Mouse (Mus musculus) liver, embryonic 14.5 days (tissue): Measurements from ENCODE around the gene Olfr10. TPM values are rescaled to one million over a fixed set of nuclear protein-coding genes. Genes with fewer than 3 reads are reported as not detected.
"Not testable (repeated sequence)": the region's sequence is repeated elsewhere in the genome, so short reads cannot be mapped to it uniquely, and the experiment has no call there.

ENCODE experiments used
- ATAC-seq: fragments of 200-750 bp; cut with Nextera tagmentation; 2 replicates; pipeline ENCODE4 v1.8.0; 2017; ENCODE audit warnings: moderate number of reproducible peaks, mild to moderate bottlenecking, moderate library complexity; ENCODE audit not compliant: insufficient read depth
- DNase-seq, 3 experiments: peaks; one replicate each; pipeline ENCODE4 v3.0.0-alpha.2; 2012 to 2013; ENCODE audit warnings: low read depth in 3 of 3, low spot score in 3 of 3
- H3K27ac ChIP-seq: fragments of 300-500 bp; sonication (generic); 2 replicates; pipeline ENCODE4 v1.5.1; 2014; ENCODE audit warnings: moderate library complexity, mild to moderate bottlenecking, control low read depth, inconsistent platforms
- H3K27me3 ChIP-seq: fragments of 300-500 bp; sonication (generic); 2 replicates; pipeline ENCODE4 v1.6.1; 2014; ENCODE audit warnings: mild to moderate bottlenecking, low read length, moderate library complexity; ENCODE audit not compliant: control insufficient read depth, insufficient read depth
- H3K36me3 ChIP-seq: fragments of 300-500 bp; sonication (generic); replicated peaks from 2 replicates; pipeline ENCODE4 v1.6.1; 2014; ENCODE audit warnings: low read depth; ENCODE audit not compliant: control insufficient read depth, insufficient read depth
- H3K4me1 ChIP-seq, 2 experiments: fragments of 200-500 bp in 1 of 2; fragments of 300-500 bp in 1 of 2; sonication (generic) in 1 of 2; replicated peaks; 2 replicates each; pipeline ENCODE4 v1.6.1; 2012 to 2014; ENCODE audit warnings: antibody characterized with exemption in 1 of 2, inconsistent platforms in 1 of 2, low read length in 1 of 2; ENCODE audit not compliant: control insufficient read depth in 2 of 2, insufficient read depth in 2 of 2
- H3K4me2 ChIP-seq: fragments of 300-500 bp; sonication (generic); 2 replicates; pipeline ENCODE4 v1.6.1; 2014; ENCODE audit warnings: low read depth, mild to moderate bottlenecking, control low read depth, moderate library complexity
- H3K4me3 ChIP-seq, 2 experiments: fragments of 200-500 bp in 1 of 2; fragments of 300-500 bp in 1 of 2; sonication (generic) in 1 of 2; 2 replicates each; pipeline ENCODE4 v1.5.1; 2012 to 2014; ENCODE audit warnings: low read depth in 2 of 2, low read length in 2 of 2, mild to moderate bottlenecking in 2 of 2, control low read depth in 1 of 2, inconsistent platforms in 1 of 2, moderate library complexity in 1 of 2; ENCODE audit not compliant: insufficient read depth in 1 of 2
- H3K9ac ChIP-seq: fragments of 300-500 bp; sonication (generic); replicated peaks from 2 replicates; pipeline ENCODE4 v1.6.1; 2014; ENCODE audit warnings: mild to moderate bottlenecking, control low read depth, moderate library complexity
- H3K9me3 ChIP-seq: fragments of 300-500 bp; sonication (generic); 2 replicates; pipeline ENCODE4 v1.6.1; 2016; ENCODE audit warnings: low read length, mixed read lengths; ENCODE audit not compliant: control insufficient read depth
- CTCF ChIP-seq: IDR thresholded peaks from 2 replicates; pipeline ENCODE4 v1.5.1; 2016; ENCODE audit warnings: antibody characterized with exemption, low read depth, control low read depth
- EP300 ChIP-seq: IDR thresholded peaks from 2 replicates; pipeline ENCODE4 v1.6.1; 2016; ENCODE audit warnings: antibody characterized with exemption, low read depth
- WGBS: fragments of 180-500 bp; shearing (Covaris S2); extraction: QIAGEN DNeasy Blood & Tissue Kit; methylation state at CpG from one replicate; pipeline ENCODE4 v1.1.7; 2014; ENCODE audit not compliant: insufficient replicate concordance; 5-methylcytosine and 5-hydroxymethylcytosine counted together
- polyA plus RNA-seq, 2 experiments: library from polyadenylated mRNA; depleted of rRNA in 1 of 2; stranded (reverse) in 1 of 2; unstranded in 1 of 2; fragments of >200 nt; fragmentation: Nextera tagmentation in 1 of 2; extraction: Ambion mirVana in 1 of 2; gene quantifications; 2 replicates each; pipeline versions ENCODE4 v1.2.1 to v1.2.3; 2012 to 2014

Olfr10 gene
- polyA plus RNA-seq, 2 experiments = not detected

- Histone ChIP-seq H3K9me3 (no peaks in the 10 kb centered on the region), H3K4me3 (no peak overlapping the region), H3K27ac (no peak overlapping the region), H3K4me1 (no peaks in the 10 kb centered on the region), H3K4me2 (no peak overlapping the region), H3K27me3 (no peaks in the 10 kb centered on the region), H3K36me3 (no peaks in the 10 kb centered on the region), H3K9ac (no peak overlapping the region)
- ATAC-seq = no peak
- no peak for DNase-seq
- 60% methylated on average over 3 of the region's 3 CpGs for WGBS
- TF ChIP-seq CTCF = no peak
- no peak for TF ChIP-seq EP300
These were observed 11.8 kb upstream of the Olfr10 start for GRCm38 (mm10) chr11:49292777-49293176.

DNA sequence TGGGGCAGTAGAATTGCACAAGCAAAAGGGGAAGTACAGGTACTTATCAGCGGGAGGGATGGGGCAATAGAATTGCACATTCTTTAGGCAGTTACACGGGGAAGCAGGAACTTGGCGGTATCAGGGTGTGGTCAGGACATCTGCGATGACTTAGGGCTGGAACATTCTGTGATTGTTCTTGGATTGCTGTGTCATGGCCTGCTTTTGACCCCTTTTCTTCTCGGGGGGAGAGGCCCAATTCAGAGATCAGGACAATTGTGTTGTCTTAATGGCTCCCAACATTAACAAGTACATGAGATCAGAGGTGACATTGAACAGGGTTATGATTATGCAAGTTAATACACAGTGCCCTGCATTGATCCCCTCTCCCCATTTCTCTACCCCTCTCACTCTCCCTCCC, 4.0 kb downstream of the Olfr10 start:
- H3K36me3 ChIP-seq, ATAC-seq, H3K4me3 ChIP-seq, H3K4me1 ChIP-seq, H3K4me2 ChIP-seq, H3K27me3 ChIP-seq, H3K27ac ChIP-seq, DNase-seq, H3K9me3 ChIP-seq, H3K9ac ChIP-seq: not testable (repeated sequence)
- WGBS = 56% methylated on average over 5 of the region's 5 CpGs

DNA sequence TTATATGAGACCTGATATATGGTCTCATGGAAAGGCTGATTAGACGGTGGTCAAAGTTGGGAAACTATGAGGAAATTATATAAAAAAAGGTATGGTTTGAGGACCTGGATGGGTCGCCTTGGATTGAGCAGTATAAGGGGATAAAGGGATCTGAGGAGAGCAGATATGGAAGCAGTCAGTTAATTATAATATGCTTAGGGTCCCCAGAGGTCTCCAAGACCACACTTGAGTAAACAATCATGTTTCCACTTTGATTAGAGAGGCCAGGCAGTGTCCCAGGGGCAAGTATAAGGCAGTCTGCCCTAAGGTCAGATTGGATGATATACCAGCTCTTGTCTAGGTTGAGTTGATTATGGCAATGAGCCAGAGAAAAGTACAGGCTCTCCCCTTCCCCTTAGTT, 17.9 kb downstream of the Olfr10 start, which contains the start of gene Olfr1391:
Gene Olfr1391, plus strand, starts transcription at position 301 of the 400 bp plus-strand sequence.
- Histone ChIP-seq H3K36me3 (no peaks in the 10 kb centered on the region), H3K4me3 (no peak within 1 kb of the TSS), H3K9ac (no peak within 1 kb of the TSS), H3K4me1 (no peaks in the 10 kb centered on the region), H3K4me2 (no peak within 1 kb of the TSS), H3K9me3 (no peaks in the 10 kb centered on the region), H3K27me3 (no peaks in the 10 kb centered on the region), H3K27ac (no peak within 1 kb of the TSS)
- TF ChIP-seq CTCF = no peak
- no peak for TF ChIP-seq EP300
- 55% methylated on average over 2 of the region's 2 CpGs for WGBS
- DNase-seq (no peak), ATAC-seq (no peak)

- H3K4me3 ChIP-seq = no peak overlapping the region
- TF ChIP-seq EP300 (no peak), CTCF (no peak)
- H3K36me3 ChIP-seq = no peaks in the 10 kb centered on the region
- H3K4me1 ChIP-seq = no peaks in the 10 kb centered on the region
- DNase-seq (no peak), ATAC-seq (no peak)
- H3K9me3 ChIP-seq = no peaks in the 10 kb centered on the region
- H3K4me2 ChIP-seq = no peak overlapping the region
- H3K9ac ChIP-seq = no peak overlapping the region
- H3K27me3 ChIP-seq = no peaks in the 10 kb centered on the region
- 50% methylated on average over 3 of the region's 3 CpGs for WGBS
- no peak overlapping the region for H3K27ac ChIP-seq
These were observed 22.2 kb downstream of the Olfr10 start for GRCm38 (mm10) chr11:49326726-49327125.

- no peaks in the 10 kb centered on the region for H3K4me1 ChIP-seq
- no peaks in the 10 kb centered on the region for H3K36me3 ChIP-seq
- ATAC-seq = no peak
- H3K27me3 ChIP-seq = no peaks in the 10 kb centered on the region
- no peaks in the 10 kb centered on the region for H3K9me3 ChIP-seq
- no peak overlapping the region for H3K4me3 ChIP-seq
- 53% methylated on average over 1 of the region's 1 CpGs for WGBS
- no peak overlapping the region for H3K27ac ChIP-seq
- DNase-seq = no peak
- TF ChIP-seq CTCF = no peak
- no peak for TF ChIP-seq EP300
- H3K9ac ChIP-seq = no peak overlapping the region
- no peak overlapping the region for H3K4me2 ChIP-seq
These were observed 25.1 kb downstream of the Olfr10 start for GRCm38 (mm10) chr11:49329686-49330085.
